ENCODE assay signal across 2 mouse cellular contexts in the genomic region with DNA sequence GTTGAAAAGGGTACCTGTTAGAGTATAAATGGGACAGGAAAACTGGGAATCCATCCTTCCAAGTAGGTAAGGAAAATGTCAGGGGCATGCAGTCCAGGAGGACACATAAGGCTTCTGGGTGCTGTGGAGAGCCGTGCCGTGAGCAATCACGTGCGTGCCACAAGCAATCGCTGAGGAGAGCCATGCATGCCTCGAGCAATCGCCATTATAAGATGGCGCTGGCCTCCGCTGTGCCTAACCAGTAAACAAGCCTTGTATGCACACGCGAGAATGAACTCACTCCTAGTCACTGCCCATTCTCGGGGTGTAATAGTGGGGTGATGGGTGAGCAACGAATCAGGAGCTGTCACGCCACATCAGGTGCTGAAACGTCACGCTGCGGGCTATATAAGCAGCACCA.
DNase-seq lines count a peak whose midpoint lies in the region.

No protein-coding gene starts in this region.

- DNase-seq in R1 (ENCODE audit: low read depth, low spot score), result peak; percentile 18
- peak; percentile 72 for DNase-seq in heart, adult 11 months
